31 mouse cellular contexts compared by ENCODE assay signal in genomic region chr12:73475774-73476173, GRCm38 (mm10).
DNase-seq lines count a peak whose midpoint lies in the region; ATAC-seq and TF ChIP-seq lines count a peak whose summit lies in the region.
"Had no signal": no experiment of that assay in that cellular context is flagged by ENCODE, and none has a peak within 500 bp of the region (broad histone marks: within the 10 kb centered on the region; RNA-seq: fewer than 3 reads in every experiment).

No protein-coding gene starts in this region.

- WGBS in limb, embryonic 12.5 days: 59% methylated on average over 3 of the region's 3 CpGs
- WGBS in limb, embryonic 10.5 days: 69% methylated on average over 3 of the region's 3 CpGs

- ATAC-seq in limb, embryonic 12.5 days (ENCODE audit: insufficient number of reproducible peaks, insufficient read depth, low FRiP score, low TSS enrichment, low read depth): no peak
- ATAC-seq: forebrain, embryonic 16.5 days; hindbrain, postnatal 0 days; intestine, embryonic 15.5 days; lung, postnatal 0 days; Patski had no signal

- H3K4me3 ChIP-seq in limb, embryonic 12.5 days (replicated peaks): no peak overlapping the region
- H3K4me3 ChIP-seq in limb, embryonic 10.5 days: no peak overlapping the region
- H3K4me3 ChIP-seq in layer of hippocampus, adult 2 months: no peak overlapping the region
- H3K4me3 ChIP-seq: erythroblast, embryonic 14.5 days; hindbrain, embryonic 12.5 days; intestine, embryonic 15.5 days; limb, embryonic 15.5 days; liver, embryonic 13.5 days; megakaryocyte, embryonic 14.5 days; midbrain, embryonic 12.5 days; neural tube, embryonic 15.5 days had no signal

- H3K4me1 ChIP-seq in limb, embryonic 12.5 days (replicated peaks): peaks cover 24% of the 10 kb centered on the region
- H3K4me1 ChIP-seq in limb, embryonic 10.5 days: peaks cover 29% of the 10 kb centered on the region
- H3K4me1 ChIP-seq: liver, embryonic 13.5 days had no signal

- DNase-seq in frontal cortex, adult 2 months (ENCODE audit: extremely low spot score in 1 of 2, low spot score in 1 of 2): peak; percentile 13 to 53
- no peak for DNase-seq in frontal cortex, postnatal 10 days (ENCODE audit: low spot score in 2 of 2)
- DNase-seq in limb, embryonic 10.5 days (ENCODE audit: low spot score): no peak
- DNase-seq in adipocyte (ENCODE audit: low spot score): peak; percentile 68
- peak; percentile 19 for DNase-seq in telencephalon, adult 2 months (ENCODE audit: low read depth, low spot score)
- no peak for DNase-seq in layer of hippocampus, adult 2 months (ENCODE audit: low spot score in 2 of 2)
- DNase-seq: adrenal gland, postnatal 25 days; cerebellum, adult 2 months; cerebellum, postnatal 14 days; heart, postnatal 36 days; kidney, adult 2 months; kidney, postnatal 36 days; liver, embryonic 13.5 days; lung, adult 18-20 months; lung, postnatal 4 days; spleen, adult 18-20 months; thymus, adult 18-20 months; thymus, postnatal 25 days had no signal

- H3K36me3 ChIP-seq in limb, embryonic 12.5 days: no peaks in the 10 kb centered on the region
- no peaks in the 10 kb centered on the region for H3K36me3 ChIP-seq in limb, embryonic 10.5 days
- H3K36me3 ChIP-seq: G1E; hindbrain, embryonic 12.5 days; intestine, embryonic 15.5 days; limb, embryonic 15.5 days; liver, embryonic 13.5 days; midbrain, embryonic 12.5 days; neural tube, embryonic 15.5 days had no signal

- TF ChIP-seq CTCF in layer of hippocampus, adult 2 months (conservative IDR thresholded peaks at IDR 0.05): no peak

- no peak overlapping the region for H3K9ac ChIP-seq in limb, embryonic 12.5 days (replicated peaks)
- H3K9ac ChIP-seq: hindbrain, embryonic 12.5 days; intestine, embryonic 15.5 days; limb, embryonic 15.5 days; liver, embryonic 13.5 days; midbrain, embryonic 12.5 days; neural tube, embryonic 15.5 days had no signal

- 0 out of 2 replicates have a peak, but pooled peaks cover 6% of the 10 kb centered on the region for H3K27me3 ChIP-seq in limb, embryonic 12.5 days
- peaks cover 25% of the 10 kb centered on the region for H3K27me3 ChIP-seq in limb, embryonic 10.5 days (ENCODE audit: low read depth, poor library complexity, severe bottlenecking)
- H3K27me3 ChIP-seq: hindbrain, embryonic 12.5 days; intestine, embryonic 15.5 days; limb, embryonic 15.5 days; liver, embryonic 13.5 days; midbrain, embryonic 12.5 days; neural tube, embryonic 15.5 days; Patski had no signal

- peak overlapping the region; percentile 56; the same call in 1 of the 2 replicates for H3K27ac ChIP-seq in limb, embryonic 12.5 days
- no peak overlapping the region for H3K27ac ChIP-seq in limb, embryonic 10.5 days
- no peak overlapping the region for H3K27ac ChIP-seq in layer of hippocampus, adult 2 months
- H3K27ac ChIP-seq: hindbrain, embryonic 12.5 days; hindbrain, postnatal 0 days; intestine, embryonic 15.5 days; limb, embryonic 15.5 days; liver, embryonic 13.5 days; midbrain, embryonic 12.5 days; neural tube, embryonic 15.5 days had no signal

- no peak overlapping the region for H3K4me2 ChIP-seq in limb, embryonic 12.5 days
- H3K4me2 ChIP-seq: hindbrain, embryonic 12.5 days; intestine, embryonic 15.5 days; limb, embryonic 15.5 days; liver, embryonic 13.5 days; midbrain, embryonic 12.5 days; neural tube, embryonic 15.5 days had no signal

- no peaks in the 10 kb centered on the region for H3K9me3 ChIP-seq in limb, embryonic 12.5 days
- no peaks in the 10 kb centered on the region for H3K9me3 ChIP-seq in limb, embryonic 10.5 days (replicated peaks)
- H3K9me3 ChIP-seq: G1E; hindbrain, embryonic 12.5 days; intestine, embryonic 15.5 days; limb, embryonic 15.5 days; liver, embryonic 13.5 days; midbrain, embryonic 12.5 days; neural tube, embryonic 15.5 days had no signal

Comparison
In these comparisons a context has a peak if more than half of its experiments do, and no peak if none do; other contexts are left out.
1. DNase-seq: peak in frontal cortex, adult 2 months (2 of 2), adipocyte (single experiment) and telencephalon, adult 2 months (single experiment); none in frontal cortex, postnatal 10 days (0 of 2), limb, embryonic 10.5 days (single experiment) and layer of hippocampus, adult 2 months (0 of 2).